Mouse (Mus musculus) liver, embryonic 12.5 days (tissue): ENCODE measurements around the gene Sla2. TPM values are rescaled to one million over a fixed set of nuclear protein-coding genes. Genes with fewer than 3 reads are reported as not detected.
"Not testable (repeated sequence)": the region's sequence is repeated elsewhere in the genome, so short reads cannot be mapped to it uniquely, and the experiment has no call there.

Source experiments
- ATAC-seq: fragments of 200-750 bp; cut with Nextera tagmentation; 2 replicates; pipeline ENCODE4 v1.8.0; 2017; ENCODE audit warnings: moderate number of reproducible peaks, mild to moderate bottlenecking, moderate library complexity
- H3K27ac ChIP-seq: fragments of 300-500 bp; sonication (generic); 2 replicates; pipeline ENCODE4 v1.5.1; 2016; ENCODE audit warnings: mild to moderate bottlenecking
- H3K27me3 ChIP-seq: fragments of 300-500 bp; sonication (generic); replicated peaks from 2 replicates; pipeline ENCODE4 v1.6.1; 2016; ENCODE audit warnings: mild to moderate bottlenecking, moderate library complexity
- H3K36me3 ChIP-seq: fragments of 300-500 bp; sonication (generic); 2 replicates; pipeline ENCODE4 v1.6.1; 2016; ENCODE audit warnings: mild to moderate bottlenecking, moderate library complexity
- H3K4me1 ChIP-seq: fragments of 300-500 bp; sonication (generic); 2 replicates; pipeline ENCODE4 v1.6.1; 2016
- H3K4me2 ChIP-seq: fragments of 300-500 bp; sonication (generic); 2 replicates; pipeline ENCODE4 v1.6.1; 2016; ENCODE audit warnings: mild to moderate bottlenecking, moderate library complexity
- H3K4me3 ChIP-seq: fragments of 300-500 bp; sonication (generic); 2 replicates; pipeline ENCODE4 v1.5.1; 2016; ENCODE audit warnings: mild to moderate bottlenecking, moderate library complexity
- H3K9ac ChIP-seq: fragments of 300-500 bp; sonication (generic); 2 replicates; pipeline ENCODE4 v1.6.1; 2016; ENCODE audit warnings: mild to moderate bottlenecking, moderate library complexity
- H3K9me3 ChIP-seq: fragments of 300-500 bp; sonication (generic); replicated peaks from 2 replicates; pipeline ENCODE4 v1.6.1; 2016; ENCODE audit warnings: mild to moderate bottlenecking, moderate library complexity
- WGBS: fragments of 180-500 bp; shearing (Covaris S2); methylation state at CpG from one replicate; pipeline ENCODE4 v1.1.7; 2016; ENCODE audit not compliant: insufficient replicate concordance; 5-methylcytosine and 5-hydroxymethylcytosine counted together
- polyA plus RNA-seq: library from polyadenylated mRNA; unstranded; fragments of >200 nt; fragmentation: Nextera tagmentation; extraction: Ambion mirVana; gene quantifications from 2 replicates; pipeline ENCODE4 v1.2.1, GENCODE M21; 2016

Gene Sla2
- 6.2 and 7.1 TPM in 2 replicates for polyA plus RNA-seq

GRCm38 (mm10) chr2:156887017-156887416 is at the start of gene Sla2:
Gene Sla2, minus strand, starts transcription at chr2:156887192.
- Histone ChIP-seq H3K4me3 (0 out of 2 replicates have a peak within 1 kb of the TSS, but pooled peaks have one; percentile 4), H3K36me3 (no peaks in the 10 kb centered on the region), H3K9me3 (no peaks in the 10 kb centered on the region), H3K27me3 (no peaks in the 10 kb centered on the region), H3K9ac (no peak within 1 kb of the TSS), H3K4me1 (peaks cover 60% of the 10 kb centered on the region), H3K27ac (peak within 1 kb of the TSS; percentile 33; the same call in 1 of the 2 replicates), H3K4me2 (peak within 1 kb of the TSS; percentile 12; the same call in 1 of the 2 replicates)
- WGBS: 22% methylated on average over 6 of the region's 6 CpGs
- ATAC-seq: no peak

GRCm38 (mm10) chr2:156935005-156935404 is 48.0 kb upstream of the Sla2 start:
- H3K4me3 ChIP-seq: no peak overlapping the region
- H3K4me2 ChIP-seq: no peak overlapping the region
- H3K9ac ChIP-seq: no peak overlapping the region
- H3K27me3 ChIP-seq: no peaks in the 10 kb centered on the region
- H3K9me3 ChIP-seq: no peaks in the 10 kb centered on the region
- no peak for ATAC-seq
- peaks cover 86% of the 10 kb centered on the region for H3K36me3 ChIP-seq
- 81% methylated on average over 6 of the region's 6 CpGs for WGBS
- H3K27ac ChIP-seq: no peak overlapping the region
- H3K4me1 ChIP-seq: peaks cover 10% of the 10 kb centered on the region

- no peak overlapping the region for H3K27ac ChIP-seq
- H3K4me3 ChIP-seq: no peak overlapping the region
- no peaks in the 10 kb centered on the region for H3K27me3 ChIP-seq
- ATAC-seq: no peak
- H3K4me2 ChIP-seq: no peak overlapping the region
- WGBS: 79% methylated on average over 1 of the region's 1 CpGs
- H3K9me3 ChIP-seq: no peaks in the 10 kb centered on the region
- H3K9ac ChIP-seq: no peak overlapping the region
- peaks cover 25% of the 10 kb centered on the region for H3K4me1 ChIP-seq
- H3K36me3 ChIP-seq: peaks cover 78% of the 10 kb centered on the region
Measured at GRCm38 (mm10) chr2:156933426-156933825, 46.4 kb upstream of the Sla2 start.

GRCm38 (mm10) chr2:156931421-156931820 is 44.4 kb upstream of the Sla2 start:
- H3K9me3 ChIP-seq: no peaks in the 10 kb centered on the region
- no peak overlapping the region for H3K9ac ChIP-seq
- H3K4me3 ChIP-seq: no peak overlapping the region
- no peak for ATAC-seq
- no peak overlapping the region for H3K27ac ChIP-seq
- 98% methylated on average over 2 of the region's 2 CpGs for WGBS
- no peak overlapping the region for H3K4me2 ChIP-seq
- H3K4me1 ChIP-seq: peaks cover 46% of the 10 kb centered on the region
- H3K36me3 ChIP-seq: peaks cover 78% of the 10 kb centered on the region
- no peaks in the 10 kb centered on the region for H3K27me3 ChIP-seq

GRCm38 (mm10) chr2:156930549-156930948 is 43.6 kb upstream of the Sla2 start:
- Histone ChIP-seq H3K4me3 (no peak overlapping the region), H3K9ac (no peak overlapping the region), H3K9me3 (no peaks in the 10 kb centered on the region), H3K4me2 (no peak overlapping the region), H3K27me3 (no peaks in the 10 kb centered on the region), H3K4me1 (peaks cover 54% of the 10 kb centered on the region), H3K27ac (no peak overlapping the region), H3K36me3 (peaks cover 75% of the 10 kb centered on the region)
- no peak for ATAC-seq
- 90% methylated on average over 6 of the region's 6 CpGs for WGBS

- ATAC-seq: peak; percentile 23; the same call in 1 of the 2 replicates
- Histone ChIP-seq H3K4me1 (peaks cover 64% of the 10 kb centered on the region), H3K4me3 (no peak overlapping the region), H3K9ac (peak overlapping the region; percentile 14; the same call in 1 of the 2 replicates), H3K27ac (peak overlapping the region; percentile 38; the same call in 1 of the 2 replicates), H3K4me2 (peak overlapping the region; percentile 12; the same call in 1 of the 2 replicates), H3K27me3 (no peaks in the 10 kb centered on the region), H3K36me3 (peaks cover 67% of the 10 kb centered on the region), H3K9me3 (no peaks in the 10 kb centered on the region)
- WGBS: 57% methylated on average over 11 of the region's 11 CpGs
Measured at GRCm38 (mm10) chr2:156929519-156930120, 42.6 kb upstream of the Sla2 start.

GRCm38 (mm10) chr2:156928606-156929005 is 41.6 kb upstream of the Sla2 start:
- Histone ChIP-seq H3K36me3 (peaks cover 62% of the 10 kb centered on the region), H3K4me2 (no peak overlapping the region), H3K27ac (no peak overlapping the region), H3K9me3 (no peaks in the 10 kb centered on the region), H3K4me1 (peaks cover 72% of the 10 kb centered on the region), H3K9ac (no peak overlapping the region), H3K4me3 (no peak overlapping the region), H3K27me3 (no peaks in the 10 kb centered on the region)
- WGBS: 90% methylated on average over 6 of the region's 6 CpGs
- no peak for ATAC-seq

GRCm38 (mm10) chr2:156927663-156928062 is 40.7 kb upstream of the Sla2 start:
- Histone ChIP-seq H3K36me3 (peaks cover 52% of the 10 kb centered on the region), H3K4me3 (no peak overlapping the region), H3K27ac (peak overlapping the region; percentile 92; the same call in 1 of the 2 replicates), H3K4me2 (no peak overlapping the region), H3K4me1 (peaks cover 82% of the 10 kb centered on the region), H3K9me3 (no peaks in the 10 kb centered on the region), H3K9ac (no peak overlapping the region), H3K27me3 (no peaks in the 10 kb centered on the region)
- WGBS: 82% methylated on average over 6 of the region's 6 CpGs
- no peak for ATAC-seq

GRCm38 (mm10) chr2:156925611-156926010 is 38.6 kb upstream of the Sla2 start:
- H3K4me3 ChIP-seq, H3K27me3 ChIP-seq, ATAC-seq, H3K9me3 ChIP-seq, H3K9ac ChIP-seq, H3K4me2 ChIP-seq: not testable (repeated sequence)
- WGBS: 69% methylated on average over 3 of the region's 3 CpGs
- peak overlapping the region; percentile 92 for H3K27ac ChIP-seq
- peaks cover 83% of the 10 kb centered on the region for H3K4me1 ChIP-seq
- H3K36me3 ChIP-seq: peaks cover 37% of the 10 kb centered on the region

- ATAC-seq: peak; percentile 35; the same call in 1 of the 2 replicates
- Histone ChIP-seq H3K27ac (peak overlapping the region; percentile 92), H3K4me1 (peaks cover 82% of the 10 kb centered on the region), H3K4me2 (peak overlapping the region; percentile 51), H3K9ac (peak overlapping the region; percentile 44; the same call in 1 of the 2 replicates), H3K36me3 (peaks cover 32% of the 10 kb centered on the region)
- WGBS: 74% methylated on average over 4 of the region's 4 CpGs
- H3K27me3 ChIP-seq, H3K4me3 ChIP-seq, H3K9me3 ChIP-seq: not testable (repeated sequence)
Measured at GRCm38 (mm10) chr2:156925075-156925474, 38.1 kb upstream of the Sla2 start.

- no peaks in the 10 kb centered on the region for H3K9me3 ChIP-seq
- WGBS: 15% methylated on average over 3 of the region's 3 CpGs
- peak; percentile 95 for ATAC-seq
- H3K4me3 ChIP-seq: no peak overlapping the region
- H3K9ac ChIP-seq: peak overlapping the region; percentile 44
- H3K4me2 ChIP-seq: peak overlapping the region; percentile 51
- no peaks in the 10 kb centered on the region for H3K27me3 ChIP-seq
- peak overlapping the region; percentile 92 for H3K27ac ChIP-seq
- H3K36me3 ChIP-seq: peaks cover 28% of the 10 kb centered on the region
- H3K4me1 ChIP-seq: peaks cover 82% of the 10 kb centered on the region
Measured at GRCm38 (mm10) chr2:156924210-156924898, 37.4 kb upstream of the Sla2 start.

- Histone ChIP-seq H3K4me3 (no peak overlapping the region), H3K36me3 (peaks cover 21% of the 10 kb centered on the region), H3K4me1 (peaks cover 79% of the 10 kb centered on the region), H3K27me3 (no peaks in the 10 kb centered on the region), H3K9ac (peak overlapping the region; percentile 41; the same call in 1 of the 2 replicates), H3K4me2 (peak overlapping the region; percentile 8; the same call in 1 of the 2 replicates), H3K9me3 (no peaks in the 10 kb centered on the region), H3K27ac (peak overlapping the region; percentile 81)
- ATAC-seq: no peak
- 68% methylated on average over 5 of the region's 5 CpGs for WGBS
Measured at GRCm38 (mm10) chr2:156923057-156923456, 36.1 kb upstream of the Sla2 start.
